Mouse (Mus musculus): ENCODE measurements around the gene Pdrg1.

DNA sequence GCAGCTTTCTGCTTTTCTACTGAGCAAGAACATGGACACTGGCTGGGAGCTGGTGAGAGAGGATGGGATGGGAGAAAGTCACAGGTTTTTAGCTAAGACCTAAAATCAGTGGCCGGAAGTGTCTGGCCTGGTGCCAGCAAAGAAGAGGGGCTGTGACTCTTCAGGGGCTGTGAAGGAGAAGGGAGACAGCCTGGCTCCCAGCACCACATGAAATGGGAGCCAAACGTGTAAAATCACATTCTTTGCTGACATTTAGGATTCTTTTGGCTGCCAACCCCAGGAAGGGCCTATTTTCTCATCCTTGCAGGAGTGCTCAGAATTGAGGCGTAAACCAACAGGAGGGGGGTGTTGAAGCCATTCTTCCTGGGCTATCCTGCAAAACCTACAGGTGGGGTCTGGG lies 28.7 kb upstream of the Pdrg1 start:
- no peak for TF ChIP-seq CTCF (IDR thresholded peaks at IDR 0.05; ENCODE audit: low read depth, low read length)
- TF ChIP-seq POLR2A (IDR thresholded peaks at IDR 0.05; ENCODE audit: extremely low read depth, insufficient read depth, low read length): no peak

Measured in liver, adult 2 months (tissue).